Mouse (Mus musculus): ENCODE measurements at regions not wholly inside any gene's neighbourhood (a gene's known extent, or its start where the extent isn't known, plus 50 kb on each side); places are given as distances from the start of the nearest gene placed in this dataset.

DNA sequence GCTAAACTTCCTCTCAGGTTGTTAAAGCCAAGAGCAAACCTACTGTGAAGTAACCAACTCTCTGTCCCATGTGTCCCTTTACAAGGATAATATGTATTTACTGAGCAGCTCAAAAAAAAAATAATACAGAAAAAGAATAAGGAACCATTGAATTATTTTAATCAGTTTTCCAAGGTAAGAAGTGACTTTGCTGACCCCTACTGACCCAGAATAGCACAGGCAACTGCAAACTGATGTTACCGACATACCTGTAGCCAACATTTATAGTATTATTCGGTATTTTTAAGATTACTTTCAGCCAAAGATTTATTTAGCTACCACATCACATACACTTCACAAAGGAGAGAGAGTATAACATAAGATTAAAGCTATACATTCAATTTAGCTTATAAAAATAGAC is 138.2 kb upstream of the Tbc1d2b start:
- H3K4me1 ChIP-seq (ENCODE audit: control insufficient read depth in 1 of 2, insufficient read depth in 2 of 2, low read length in 2 of 2) = no peaks in the 10 kb centered on the region
- no peaks in the 10 kb centered on the region for H3K9me3 ChIP-seq (replicated peaks; ENCODE audit: insufficient read depth, low read length)
- peak; percentile 32 for DNase-seq (ENCODE audit: low read depth, low spot score)
- H3K4me3 ChIP-seq (ENCODE audit: control insufficient read depth in 1 of 2, insufficient read depth in 1 of 2, low read depth in 2 of 2, low read length in 2 of 2) = no peak overlapping the region
- no peaks in the 10 kb centered on the region for H3K36me3 ChIP-seq (ENCODE audit: control insufficient read depth in 1 of 2, insufficient read depth in 2 of 2, low read length in 2 of 2)
- H3K9ac ChIP-seq (ENCODE audit: control insufficient read depth, low read depth, low read length, poor library complexity, severe bottlenecking) = no peak overlapping the region
- H3K27ac ChIP-seq (ENCODE audit: control insufficient read depth, low read depth, low read length) = no peak overlapping the region
- H3K27me3 ChIP-seq (ENCODE audit: control insufficient read depth in 1 of 2, insufficient read depth in 2 of 2, low read length in 2 of 2) = peaks cover 0 to 4% of the 10 kb centered on the region in 2 experiments; a peak in 2 of 4 replicates
- H3K79me2 ChIP-seq (ENCODE audit: control insufficient read depth, insufficient read depth, low read length, poor library complexity) = no peaks in the 10 kb centered on the region
- TF ChIP-seq HCFC1 (IDR thresholded peaks at IDR 0.05; ENCODE audit: low read depth, low read length) (no peak), KAT2A (conservative IDR thresholded peaks at IDR 0.05; ENCODE audit: low read depth, low read length) (no peak), MEF2A (IDR thresholded peaks at IDR 0.05; ENCODE audit: extremely low read depth, insufficient replicate concordance, low read depth, low read length, poor library complexity, severe bottlenecking) (no peak), GATA1 (IDR thresholded peaks at IDR 0.05; ENCODE audit: low read depth, low read length) (no peak), RAD21 (IDR thresholded peaks at IDR 0.05; ENCODE audit: low read depth, low read length) (peak; percentile 69), MAZ (IDR thresholded peaks at IDR 0.05; ENCODE audit: low read depth, low read length) (no peak), TBP (IDR thresholded peaks at IDR 0.05; ENCODE audit: low read depth, low read length) (no peak), POLR2AphosphoS5 (IDR thresholded peaks at IDR 0.05; ENCODE audit: borderline replicate concordance, low read depth, low read length) (no peak), CHD1 (IDR thresholded peaks at IDR 0.05; ENCODE audit: low read depth, low read length) (no peak), NELFE (IDR thresholded peaks at IDR 0.05; ENCODE audit: low read depth, low read length) (no peak), SIN3A (IDR thresholded peaks at IDR 0.05; ENCODE audit: low read length) (no peak), POLR2A (IDR thresholded peaks at IDR 0.05; ENCODE audit: control insufficient read depth in 1 of 2, insufficient read depth in 1 of 2, low read depth in 1 of 2, low read length in 2 of 2, poor library complexity in 1 of 2) (no peak), TCF12 (IDR thresholded peaks at IDR 0.05; ENCODE audit: low read depth, low read length) (no peak), MYC (IDR thresholded peaks at IDR 0.05; ENCODE audit: low read depth, low read length) (no peak), CTCF (IDR thresholded peaks at IDR 0.05 in 2 of 3, conservative IDR thresholded peaks at IDR 0.05 in 1 of 3; ENCODE audit: control insufficient read depth in 1 of 3, insufficient read depth in 1 of 3, low read depth in 2 of 3, low read length in 3 of 3, poor library complexity in 1 of 3, severe bottlenecking in 1 of 3) (peak in 2 of 3 experiments; percentile 7 to 60; a peak in 2 of 6 replicates), RCOR1 (IDR thresholded peaks at IDR 0.05; ENCODE audit: low read depth, low read length) (no peak), MAX (IDR thresholded peaks at IDR 0.05; ENCODE audit: low read length) (no peak), GABPA (IDR thresholded peaks at IDR 0.05; ENCODE audit: low read depth, low read length) (no peak), TAL1 (IDR thresholded peaks at IDR 0.05; ENCODE audit: low read length) (no peak), ZKSCAN1 (IDR thresholded peaks at IDR 0.05; ENCODE audit: low read depth, low read length) (no peak), EP300 (IDR thresholded peaks at IDR 0.05; ENCODE audit: low read depth in 1 of 2, low read length in 2 of 2) (no peak), BHLHE40 (IDR thresholded peaks at IDR 0.05; ENCODE audit: borderline replicate concordance, low read depth, low read length) (no peak), ELF1 (IDR thresholded peaks at IDR 0.05; ENCODE audit: low read depth, low read length) (no peak), ZC3H11A (IDR thresholded peaks at IDR 0.05; ENCODE audit: low read depth, low read length) (peak; percentile 70), MXI1 (IDR thresholded peaks at IDR 0.05; ENCODE audit: low read depth, low read length) (no peak), SMC3 (IDR thresholded peaks at IDR 0.05; ENCODE audit: low read depth, low read length) (peak; percentile 67), ZNF384 (IDR thresholded peaks at IDR 0.05; ENCODE audit: low read depth, low read length) (peak; percentile 87)
